Mouse (Mus musculus): ENCODE measurements around the gene Dnttip2.
"Not testable (repeated sequence)": the region's sequence is repeated elsewhere in the genome, so short reads cannot be mapped to it uniquely, and the experiment has no call there.

Dnttip2 gene

GRCm38 (mm10) chr3:122289344-122289743 lies 15.2 kb downstream of the Dnttip2 start:
- DNase-seq (ENCODE audit: low read depth in 2 of 2, low spot score in 2 of 2): not testable (repeated sequence)

GRCm38 (mm10) chr3:122290696-122291095 lies 16.5 kb downstream of the Dnttip2 start:
- DNase-seq (ENCODE audit: low read depth in 2 of 2, low spot score in 2 of 2): no peak

GRCm38 (mm10) chr3:122291828-122292227 lies 17.6 kb downstream of the Dnttip2 start:
- no peak for DNase-seq (ENCODE audit: low read depth in 2 of 2, low spot score in 2 of 2)

- peak; percentile 97 to 98 for DNase-seq (ENCODE audit: low read depth in 2 of 2, low spot score in 2 of 2)
Observed at GRCm38 (mm10) chr3:122292300-122293222, 18.4 kb downstream of the Dnttip2 start.

- peak; percentile 36 to 38 for DNase-seq (ENCODE audit: low read depth in 2 of 2, low spot score in 2 of 2)
Observed at GRCm38 (mm10) chr3:122293223-122293953, 19.2 kb downstream of the Dnttip2 start.

GRCm38 (mm10) chr3:122293954-122294850 lies 20.0 kb downstream of the Dnttip2 start, which contains the start of gene Bcar3:
Gene Bcar3 (plus strand): TSS chr3:122294136.
- DNase-seq (ENCODE audit: low read depth in 2 of 2, low spot score in 2 of 2): peak; percentile 78 to 82

- DNase-seq (ENCODE audit: low read depth in 2 of 2, low spot score in 2 of 2): peak in 1 of 2 experiments; percentile 22
Observed at GRCm38 (mm10) chr3:122295511-122295910, 21.3 kb downstream of the Dnttip2 start.

- DNase-seq (ENCODE audit: low read depth in 2 of 2, low spot score in 2 of 2): no peak
Observed at GRCm38 (mm10) chr3:122296979-122297378, 22.8 kb downstream of the Dnttip2 start.

GRCm38 (mm10) chr3:122300983-122301919 lies 27.1 kb downstream of the Dnttip2 start:
- DNase-seq (ENCODE audit: low read depth in 2 of 2, low spot score in 2 of 2): no peak

- DNase-seq (ENCODE audit: low read depth in 2 of 2, low spot score in 2 of 2): no peak
Observed at GRCm38 (mm10) chr3:122304560-122304959, 30.4 kb downstream of the Dnttip2 start.

- no peak for DNase-seq (ENCODE audit: low read depth in 2 of 2, low spot score in 2 of 2)
Observed at GRCm38 (mm10) chr3:122307894-122308671, 33.9 kb downstream of the Dnttip2 start.

GRCm38 (mm10) chr3:122308981-122309380 lies 34.8 kb downstream of the Dnttip2 start:
- DNase-seq (ENCODE audit: low read depth in 2 of 2, low spot score in 2 of 2): no peak

- DNase-seq (ENCODE audit: low read depth in 2 of 2, low spot score in 2 of 2): peak; percentile 54 to 61
Observed at GRCm38 (mm10) chr3:122312078-122312477, 37.9 kb downstream of the Dnttip2 start.

- DNase-seq (ENCODE audit: low read depth in 2 of 2, low spot score in 2 of 2): no peak
Observed at GRCm38 (mm10) chr3:122312936-122313629, 38.9 kb downstream of the Dnttip2 start.

- no peak for DNase-seq (ENCODE audit: low read depth in 2 of 2, low spot score in 2 of 2)
Observed at GRCm38 (mm10) chr3:122313936-122314335, 39.7 kb downstream of the Dnttip2 start.

- DNase-seq (ENCODE audit: low read depth in 2 of 2, low spot score in 2 of 2): no peak
Observed at GRCm38 (mm10) chr3:122316621-122317020, 42.4 kb downstream of the Dnttip2 start.

GRCm38 (mm10) chr3:122317339-122317738 lies 43.2 kb downstream of the Dnttip2 start:
- no peak for DNase-seq (ENCODE audit: low read depth in 2 of 2, low spot score in 2 of 2)

GRCm38 (mm10) chr3:122322226-122322625 lies 48.0 kb downstream of the Dnttip2 start:
- DNase-seq (ENCODE audit: low read depth in 2 of 2, low spot score in 2 of 2): no peak

All from CD8-positive naive resting alpha-beta T cell, adult 2 months (primary cell).